Mouse (Mus musculus): ENCODE measurements around the gene Map7d1. TPM values are rescaled to one million over a fixed set of nuclear protein-coding genes. Genes with fewer than 3 reads are reported as not detected.
"Not testable (repeated sequence)": the region's sequence is repeated elsewhere in the genome, so short reads cannot be mapped to it uniquely, and the experiment has no call there.

Map7d1 gene
- polyA plus RNA-seq, 1 experiment from 2014 or later = 27.2 TPM

DNA sequence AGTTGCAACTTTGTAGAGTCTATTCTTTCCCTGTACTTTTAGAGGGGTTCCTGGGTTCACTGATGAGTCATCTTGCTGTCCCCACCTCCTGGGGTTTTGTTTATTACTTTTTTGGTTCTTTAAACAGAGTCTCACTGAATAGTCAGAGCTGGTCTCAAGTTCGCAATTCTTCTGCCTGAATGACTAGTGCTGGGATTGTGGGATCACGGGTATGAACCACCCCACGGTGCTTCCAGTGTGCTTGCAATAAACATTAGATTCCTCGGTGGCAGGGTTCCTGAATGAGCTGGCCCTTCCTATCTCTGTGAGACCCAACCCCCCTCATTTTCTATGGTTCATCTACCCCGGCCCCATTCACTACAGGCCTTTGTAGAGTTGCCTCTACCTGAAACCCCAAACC lies 28.0 kb downstream of the Map7d1 start:
- H3K9ac ChIP-seq (replicated peaks; ENCODE audit: low read depth) = no peak overlapping the region
- H3K36me3 ChIP-seq (ENCODE audit: insufficient read depth, low read length) = peaks cover 14% of the 10 kb centered on the region
- H3K4me3 ChIP-seq (ENCODE audit: low read depth, low read length) = no peak overlapping the region
- DNase-seq (ENCODE audit: low spot score) (peak; percentile 21), ATAC-seq (no peak)
- no peak overlapping the region for H3K4me2 ChIP-seq (replicated peaks; ENCODE audit: low read depth, low read length)
- H3K27me3 ChIP-seq (replicated peaks; ENCODE audit: insufficient read depth, low read length) = no peaks in the 10 kb centered on the region
- 0 out of 2 replicates have a peak overlapping the region, but pooled peaks have one; percentile 3 for H3K27ac ChIP-seq (ENCODE audit: low read length)
- H3K9me3 ChIP-seq (ENCODE audit: low read length) = no peaks in the 10 kb centered on the region
- TF ChIP-seq EP300 (IDR thresholded peaks at IDR 0.05) (no peak), CTCF (IDR thresholded peaks at IDR 0.05) (no peak)
- WGBS = 25% methylated on average over 5 of the region's 5 CpGs
- 0 out of 2 replicates have a peak, but pooled peaks cover 3% of the 10 kb centered on the region for H3K4me1 ChIP-seq (ENCODE audit: insufficient read depth, low read depth, low read length)

DNA sequence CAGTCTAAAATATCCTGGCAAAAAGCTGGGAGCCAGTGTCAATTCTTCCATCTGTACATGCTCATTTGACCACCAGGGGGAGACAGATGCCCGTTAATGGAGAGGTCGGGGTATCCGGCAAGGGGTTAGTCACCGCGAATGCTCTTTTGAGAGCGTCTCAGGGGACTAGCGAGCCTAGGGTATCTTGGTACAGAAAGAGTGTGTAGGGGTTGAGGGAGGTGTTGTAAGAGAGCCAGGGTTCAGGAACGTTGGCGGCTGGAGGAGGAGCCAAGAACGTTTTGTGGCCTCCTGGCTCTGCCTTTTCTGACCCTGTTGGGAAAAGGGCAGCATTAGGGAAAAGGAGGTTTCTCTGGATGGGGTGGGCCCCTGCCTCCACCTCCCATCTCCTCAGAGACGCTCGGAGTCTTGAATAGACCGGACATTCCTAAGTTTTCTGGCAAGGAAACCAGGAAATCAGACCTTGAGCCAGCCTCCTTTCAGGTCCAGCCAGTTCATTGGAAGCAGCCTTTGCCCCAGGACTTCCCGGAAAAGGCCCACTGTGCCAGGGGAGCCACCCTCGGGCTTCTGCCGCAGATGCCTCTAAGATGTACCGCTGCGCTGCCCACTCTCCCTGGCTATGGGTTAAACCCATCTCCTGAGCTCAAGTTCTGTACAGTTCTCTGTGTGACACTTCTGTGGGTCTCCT lies 28.9 kb downstream of the Map7d1 start:
- peak overlapping the region; percentile 75; the same call in 1 of the 2 replicates for H3K27ac ChIP-seq (ENCODE audit: low read length)
- H3K4me3 ChIP-seq (ENCODE audit: low read depth, low read length) = peak overlapping the region; percentile 24
- 4% methylated on average over 18 of the region's 18 CpGs for WGBS
- H3K27me3 ChIP-seq (replicated peaks; ENCODE audit: insufficient read depth, low read length) = no peaks in the 10 kb centered on the region
- peak overlapping the region; percentile 19; the same call in 1 of the 2 replicates for H3K9ac ChIP-seq (replicated peaks; ENCODE audit: low read depth)
- TF ChIP-seq CTCF (IDR thresholded peaks at IDR 0.05) (peak; percentile 96), EP300 (IDR thresholded peaks at IDR 0.05) (peak; percentile 57)
- H3K9me3 ChIP-seq (ENCODE audit: low read length) = no peaks in the 10 kb centered on the region
- DNase-seq (ENCODE audit: low spot score) (peak; percentile 92), ATAC-seq (peak; percentile 91)
- H3K36me3 ChIP-seq (ENCODE audit: insufficient read depth, low read length) = peaks cover 6% of the 10 kb centered on the region; the same call in 1 of the 2 replicates
- peak overlapping the region; percentile 60 for H3K4me2 ChIP-seq (replicated peaks; ENCODE audit: low read depth, low read length)
- 0 out of 2 replicates have a peak, but pooled peaks cover 3% of the 10 kb centered on the region for H3K4me1 ChIP-seq (ENCODE audit: insufficient read depth, low read depth, low read length)

DNA sequence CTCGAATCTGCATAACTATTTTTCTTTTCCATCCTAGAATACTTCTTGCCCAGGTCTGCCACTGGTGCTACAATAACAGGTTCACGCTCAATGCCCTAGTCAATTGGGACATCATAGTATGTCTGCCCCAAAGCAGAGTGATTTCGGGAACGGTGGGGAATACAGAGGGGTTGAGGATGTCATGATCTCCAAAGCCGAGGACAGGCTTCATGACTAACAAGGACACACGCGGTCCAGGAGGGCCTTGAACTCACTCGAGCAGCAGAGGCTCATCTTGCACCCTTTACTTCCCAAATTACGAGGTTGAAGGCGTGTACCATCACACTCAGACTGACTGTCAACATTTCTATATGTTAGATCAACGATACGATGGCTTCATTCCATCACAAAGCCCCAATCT lies 29.5 kb downstream of the Map7d1 start:
- peak overlapping the region; percentile 60; the same call in 1 of the 2 replicates for H3K4me2 ChIP-seq (replicated peaks; ENCODE audit: low read depth, low read length)
- no peak for TF ChIP-seq EP300 (IDR thresholded peaks at IDR 0.05)
- no peak for TF ChIP-seq CTCF (IDR thresholded peaks at IDR 0.05)
- no peak for ATAC-seq
- H3K4me3 ChIP-seq (ENCODE audit: low read depth, low read length) = no peak overlapping the region
- 50% methylated on average over 12 of the region's 12 CpGs for WGBS
- no peaks in the 10 kb centered on the region for H3K27me3 ChIP-seq (replicated peaks; ENCODE audit: insufficient read depth, low read length)
- 0 out of 2 replicates have a peak, but pooled peaks cover 3% of the 10 kb centered on the region for H3K4me1 ChIP-seq (ENCODE audit: insufficient read depth, low read depth, low read length)
- no peaks in the 10 kb centered on the region for H3K9me3 ChIP-seq (ENCODE audit: low read length)
- no peak overlapping the region for H3K27ac ChIP-seq (ENCODE audit: low read length)
- H3K36me3 ChIP-seq (ENCODE audit: insufficient read depth, low read length) = peaks cover 6% of the 10 kb centered on the region; the same call in 1 of the 2 replicates
- no peak for DNase-seq (ENCODE audit: low spot score)
- no peak overlapping the region for H3K9ac ChIP-seq (replicated peaks; ENCODE audit: low read depth)

DNA sequence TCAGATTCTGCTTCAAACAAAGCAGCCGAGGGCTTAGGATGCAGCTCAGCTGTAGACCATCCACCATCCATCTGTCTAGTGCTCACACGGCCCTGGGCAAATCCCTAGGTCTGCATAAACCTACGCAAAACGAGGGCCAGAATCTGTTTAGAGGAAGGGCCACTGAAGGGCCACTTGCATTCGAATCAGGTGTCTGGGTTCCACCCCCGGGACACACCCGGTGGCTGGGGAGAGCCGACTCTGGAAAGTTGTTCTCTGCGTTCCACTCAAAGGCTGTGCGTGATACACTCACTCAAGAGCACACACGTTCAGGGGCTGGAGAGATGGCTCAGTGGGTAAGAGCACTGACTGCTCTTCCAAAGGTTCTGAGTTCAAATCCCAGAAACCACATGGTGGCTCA lies 33.5 kb downstream of the Map7d1 start:
- 70% methylated on average over 11 of the region's 11 CpGs for WGBS

DNA sequence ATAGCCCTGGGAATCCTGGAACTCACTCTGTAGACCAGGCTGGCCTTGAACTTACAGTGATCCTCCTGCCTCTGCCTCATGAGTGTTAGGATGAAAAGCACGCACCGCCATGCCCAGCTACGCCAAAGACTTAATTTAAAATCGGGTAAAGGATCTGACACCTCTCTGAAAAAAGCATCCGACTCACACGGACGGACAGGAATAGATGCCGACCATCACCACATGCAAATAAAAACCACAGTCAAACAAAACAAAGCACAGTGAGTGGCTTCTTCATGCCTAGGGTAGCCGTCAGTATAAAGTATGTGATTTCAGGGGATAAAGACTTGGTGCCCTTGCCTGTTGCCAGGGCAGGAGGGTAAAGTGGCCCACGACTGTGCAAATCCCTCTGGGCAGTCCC lies 36.1 kb downstream of the Map7d1 start:
- no peak overlapping the region for H3K4me3 ChIP-seq (ENCODE audit: low read depth, low read length)
- H3K36me3 ChIP-seq (ENCODE audit: insufficient read depth, low read length) = no peaks in the 10 kb centered on the region
- H3K9ac ChIP-seq (replicated peaks; ENCODE audit: low read depth) = no peak overlapping the region
- WGBS = 87% methylated on average over 10 of the region's 10 CpGs
- no peak overlapping the region for H3K27ac ChIP-seq (ENCODE audit: low read length)
- DNase-seq (ENCODE audit: low spot score) = no peak
- no peak overlapping the region for H3K4me2 ChIP-seq (replicated peaks; ENCODE audit: low read depth, low read length)
- no peaks in the 10 kb centered on the region for H3K27me3 ChIP-seq (replicated peaks; ENCODE audit: insufficient read depth, low read length)
- TF ChIP-seq CTCF (IDR thresholded peaks at IDR 0.05) (no peak), EP300 (IDR thresholded peaks at IDR 0.05) (no peak)
- no peaks in the 10 kb centered on the region for H3K9me3 ChIP-seq (ENCODE audit: low read length)
- H3K4me1 ChIP-seq (ENCODE audit: insufficient read depth, low read depth, low read length) = no peaks in the 10 kb centered on the region
- no peak for ATAC-seq

More for the DNA sequence above, 33.5 kb downstream of the Map7d1 start:
- TF ChIP-seq EP300 (IDR thresholded peaks at IDR 0.05) (no peak), CTCF (IDR thresholded peaks at IDR 0.05) (no peak)
- H3K27me3 ChIP-seq (replicated peaks; ENCODE audit: insufficient read depth, low read length) = no peaks in the 10 kb centered on the region
- H3K4me2 ChIP-seq (replicated peaks; ENCODE audit: low read depth, low read length) = no peak overlapping the region
- no peak overlapping the region for H3K27ac ChIP-seq (ENCODE audit: low read length)
- ATAC-seq (no peak), DNase-seq (ENCODE audit: low spot score) (no peak)
- no peak overlapping the region for H3K4me3 ChIP-seq (ENCODE audit: low read depth, low read length)
- H3K9me3 ChIP-seq (ENCODE audit: low read length) = no peaks in the 10 kb centered on the region
- 0 out of 2 replicates have a peak, but pooled peaks cover 3% of the 10 kb centered on the region for H3K4me1 ChIP-seq (ENCODE audit: insufficient read depth, low read depth, low read length)
- no peak overlapping the region for H3K9ac ChIP-seq (replicated peaks; ENCODE audit: low read depth)
- no peaks in the 10 kb centered on the region for H3K36me3 ChIP-seq (ENCODE audit: insufficient read depth, low read length)

DNA sequence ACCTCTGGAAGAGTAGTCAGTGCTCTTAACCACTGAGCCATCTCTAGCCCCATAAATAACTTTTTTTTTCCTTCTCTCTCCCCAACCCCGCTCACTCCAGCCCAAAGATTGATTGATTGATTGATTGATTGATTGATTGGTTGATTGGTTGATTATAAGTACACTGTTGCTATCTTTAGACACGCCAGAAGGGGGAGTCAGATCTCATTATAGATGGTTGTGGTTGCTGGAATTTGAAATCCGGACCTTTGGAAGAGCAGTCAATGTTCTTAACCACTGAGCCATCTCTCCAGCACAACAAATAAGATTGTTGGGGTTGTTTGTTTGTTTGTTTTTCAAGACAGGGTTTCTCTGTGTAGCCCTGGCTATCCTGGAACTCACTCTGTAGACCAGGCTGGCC lies 36.6 kb downstream of the Map7d1 start:
- H3K27ac ChIP-seq (ENCODE audit: low read length); H3K4me2 ChIP-seq (replicated peaks; ENCODE audit: low read depth, low read length); H3K9ac ChIP-seq (replicated peaks; ENCODE audit: low read depth); H3K4me3 ChIP-seq (ENCODE audit: low read depth, low read length); H3K36me3 ChIP-seq (ENCODE audit: insufficient read depth, low read length); DNase-seq (ENCODE audit: low spot score); H3K27me3 ChIP-seq (replicated peaks; ENCODE audit: insufficient read depth, low read length); H3K4me1 ChIP-seq (ENCODE audit: insufficient read depth, low read depth, low read length); H3K9me3 ChIP-seq (ENCODE audit: low read length); ATAC-seq: not testable (repeated sequence)
- WGBS = 68% methylated on average over 3 of the region's 3 CpGs
